Mouse (Mus musculus) hindbrain, embryonic 15.5 days (tissue): ENCODE measurements around the gene Stxbp1. TPM values are rescaled to one million over a fixed set of nuclear protein-coding genes. Genes with fewer than 3 reads are reported as not detected.

Experiments used
- ATAC-seq: fragments of 200-750 bp; cut with Nextera tagmentation; 2 replicates; pipeline ENCODE4 v1.8.0; 2017; ENCODE audit warnings: low read depth, moderate number of reproducible peaks, moderate TSS enrichment; ENCODE audit not compliant: low FRiP score
- H3K27ac ChIP-seq: fragments of 300-500 bp; sonication (generic); replicated peaks from 2 replicates; pipeline ENCODE4 v1.5.1; 2015; ENCODE audit warnings: mild to moderate bottlenecking, inconsistent platforms
- H3K27me3 ChIP-seq: fragments of 300-500 bp; sonication (generic); 2 replicates; pipeline ENCODE4 v1.6.1; 2015; ENCODE audit warnings: control low read depth, inconsistent platforms
- H3K36me3 ChIP-seq: fragments of 300-500 bp; sonication (generic); 2 replicates; pipeline ENCODE4 v1.6.1; 2015; ENCODE audit warnings: control low read depth, inconsistent platforms
- H3K4me1 ChIP-seq: fragments of 300-500 bp; sonication (generic); replicated peaks from 2 replicates; pipeline ENCODE4 v1.6.1; 2015; ENCODE audit warnings: control low read depth, inconsistent platforms
- H3K4me2 ChIP-seq: fragments of 300-500 bp; sonication (generic); 2 replicates; pipeline ENCODE4 v1.6.1; 2015; ENCODE audit warnings: moderate library complexity, mild to moderate bottlenecking, inconsistent platforms
- H3K4me3 ChIP-seq: fragments of 300-500 bp; sonication (generic); 2 replicates; pipeline ENCODE4 v1.5.1; 2015; ENCODE audit warnings: mild to moderate bottlenecking, inconsistent platforms
- H3K9ac ChIP-seq: fragments of 300-500 bp; sonication (generic); 2 replicates; pipeline ENCODE4 v1.6.1; 2015; ENCODE audit warnings: inconsistent platforms
- H3K9me3 ChIP-seq: fragments of 300-500 bp; sonication (generic); 2 replicates; pipeline ENCODE4 v1.6.1; 2016; ENCODE audit warnings: control low read depth, inconsistent platforms
- WGBS: fragments of 180-500 bp; shearing (Covaris S2); methylation state at CpG from one replicate; pipeline ENCODE4 v1.1.7; 2015; 5-methylcytosine and 5-hydroxymethylcytosine counted together
- polyA plus RNA-seq: library from polyadenylated mRNA; unstranded; fragments of >200 nt; fragmentation: Nextera tagmentation; extraction: Ambion mirVana; gene quantifications from 2 replicates; pipeline ENCODE4 v1.2.1, GENCODE M21; 2015

Gene Stxbp1
- polyA plus RNA-seq, 1 experiment from 2014 or later, result 323 TPM

GRCm38 (mm10) chr2:32852156-32852555 lies 5.1 kb upstream of the Stxbp1 start:
- Histone ChIP-seq H3K9me3 (no peaks in the 10 kb centered on the region), H3K4me3 (peak overlapping the region; percentile 9), H3K36me3 (no peaks in the 10 kb centered on the region), H3K27ac (no peak overlapping the region), H3K9ac (no peak overlapping the region), H3K27me3 (no peaks in the 10 kb centered on the region), H3K4me2 (peak overlapping the region; percentile 49), H3K4me1 (peaks cover 15% of the 10 kb centered on the region)
- ATAC-seq, result peak; percentile 36; the same call in 1 of the 2 replicates
- under 1% methylated on average over 20 of the region's 20 CpGs for WGBS

GRCm38 (mm10) chr2:32847468-32847821 lies 400 bp upstream of the Stxbp1 start:
- no peaks in the 10 kb centered on the region for H3K9me3 ChIP-seq
- ATAC-seq, result peak; percentile 57
- H3K27ac ChIP-seq, result peak overlapping the region; percentile 96
- H3K4me2 ChIP-seq, result peak overlapping the region; percentile 72
- 58% methylated on average over 6 of the region's 6 CpGs for WGBS
- peak overlapping the region; percentile 92; the same call in 1 of the 2 replicates for H3K9ac ChIP-seq
- no peaks in the 10 kb centered on the region for H3K36me3 ChIP-seq
- no peaks in the 10 kb centered on the region for H3K27me3 ChIP-seq
- peak overlapping the region; percentile 100 for H3K4me3 ChIP-seq
- H3K4me1 ChIP-seq, result peaks cover 38% of the 10 kb centered on the region

GRCm38 (mm10) chr2:32846101-32846804 lies 792 bp downstream of the Stxbp1 start:
- H3K9ac ChIP-seq, result peak overlapping the region; percentile 92
- no peaks in the 10 kb centered on the region for H3K27me3 ChIP-seq
- under 1% methylated on average over 32 of the region's 33 CpGs for WGBS
- peak overlapping the region; percentile 100 for H3K4me3 ChIP-seq
- H3K4me2 ChIP-seq, result peak overlapping the region; percentile 72
- H3K4me1 ChIP-seq, result peaks cover 32% of the 10 kb centered on the region
- H3K9me3 ChIP-seq, result no peaks in the 10 kb centered on the region
- peak overlapping the region; percentile 96 for H3K27ac ChIP-seq
- 0 out of 2 replicates have a peak, but pooled peaks cover 3% of the 10 kb centered on the region for H3K36me3 ChIP-seq
- ATAC-seq, result peak; percentile 66

GRCm38 (mm10) chr2:32845572-32846100 lies 1.4 kb downstream of the Stxbp1 start:
- 3% methylated on average over 12 of the region's 12 CpGs for WGBS
- ATAC-seq, result no peak

GRCm38 (mm10) chr2:32842558-32842957 lies 4.5 kb downstream of the Stxbp1 start:
- no peak overlapping the region for H3K4me2 ChIP-seq
- no peaks in the 10 kb centered on the region for H3K27me3 ChIP-seq
- no peak overlapping the region for H3K27ac ChIP-seq
- 0 out of 2 replicates have a peak, but pooled peaks cover 9% of the 10 kb centered on the region for H3K36me3 ChIP-seq
- ATAC-seq, result no peak
- H3K4me3 ChIP-seq, result no peak overlapping the region
- H3K4me1 ChIP-seq, result peaks cover 36% of the 10 kb centered on the region
- H3K9ac ChIP-seq, result no peak overlapping the region
- 38% methylated on average over 4 of the region's 4 CpGs for WGBS
- H3K9me3 ChIP-seq, result no peaks in the 10 kb centered on the region

More at GRCm38 (mm10) chr2:32845572-32846100, 1.4 kb downstream of the Stxbp1 start:
- Histone ChIP-seq H3K9ac (peak overlapping the region; percentile 92), H3K27me3 (no peaks in the 10 kb centered on the region), H3K27ac (peak overlapping the region; percentile 96), H3K4me2 (peak overlapping the region; percentile 72), H3K4me3 (peak overlapping the region; percentile 100), H3K4me1 (peaks cover 32% of the 10 kb centered on the region), H3K36me3 (0 out of 2 replicates have a peak, but pooled peaks cover 5% of the 10 kb centered on the region), H3K9me3 (no peaks in the 10 kb centered on the region)

- WGBS, result 75% methylated on average over 5 of the region's 5 CpGs
Measured at GRCm38 (mm10) chr2:32841099-32841498, 5.9 kb downstream of the Stxbp1 start.

GRCm38 (mm10) chr2:32839261-32839660 lies 7.8 kb downstream of the Stxbp1 start:
- ATAC-seq, result no peak
- Histone ChIP-seq H3K9me3 (no peaks in the 10 kb centered on the region), H3K4me2 (no peak overlapping the region), H3K4me1 (peaks cover 27% of the 10 kb centered on the region), H3K27ac (no peak overlapping the region), H3K9ac (no peak overlapping the region), H3K4me3 (no peak overlapping the region), H3K36me3 (0 out of 2 replicates have a peak, but pooled peaks cover 9% of the 10 kb centered on the region), H3K27me3 (no peaks in the 10 kb centered on the region)
- WGBS, result 85% methylated on average over 2 of the region's 2 CpGs

More at GRCm38 (mm10) chr2:32841099-32841498, 5.9 kb downstream of the Stxbp1 start:
- Histone ChIP-seq H3K9me3 (no peaks in the 10 kb centered on the region), H3K9ac (no peak overlapping the region), H3K27ac (no peak overlapping the region), H3K4me3 (no peak overlapping the region), H3K36me3 (0 out of 2 replicates have a peak, but pooled peaks cover 9% of the 10 kb centered on the region), H3K4me1 (peaks cover 33% of the 10 kb centered on the region), H3K27me3 (no peaks in the 10 kb centered on the region), H3K4me2 (no peak overlapping the region)
- ATAC-seq, result no peak

- no peak overlapping the region for H3K9ac ChIP-seq
- no peak overlapping the region for H3K4me2 ChIP-seq
- no peak for ATAC-seq
- peaks cover 18% of the 10 kb centered on the region for H3K4me1 ChIP-seq
- 0 out of 2 replicates have a peak, but pooled peaks cover 9% of the 10 kb centered on the region for H3K36me3 ChIP-seq
- no peaks in the 10 kb centered on the region for H3K27me3 ChIP-seq
- no peak overlapping the region for H3K4me3 ChIP-seq
- H3K27ac ChIP-seq, result no peak overlapping the region
- no peaks in the 10 kb centered on the region for H3K9me3 ChIP-seq
- 66% methylated on average over 9 of the region's 9 CpGs for whole genome bisulfite sequencing
Measured at GRCm38 (mm10) chr2:32838147-32838884, 8.7 kb downstream of the Stxbp1 start.

- no peak overlapping the region for H3K27ac ChIP-seq
- H3K36me3 ChIP-seq, result 0 out of 2 replicates have a peak, but pooled peaks cover 5% of the 10 kb centered on the region
- no peak overlapping the region for H3K4me3 ChIP-seq
- no peak for ATAC-seq
- H3K27me3 ChIP-seq, result no peaks in the 10 kb centered on the region
- no peak overlapping the region for H3K4me2 ChIP-seq
- peaks cover 16% of the 10 kb centered on the region for H3K4me1 ChIP-seq
- no peak overlapping the region for H3K9ac ChIP-seq
- H3K9me3 ChIP-seq, result no peaks in the 10 kb centered on the region
Measured at GRCm38 (mm10) chr2:32835588-32835987, 11.5 kb downstream of the Stxbp1 start.

- no peaks in the 10 kb centered on the region for H3K36me3 ChIP-seq
- no peak overlapping the region for H3K9ac ChIP-seq
- no peak overlapping the region for H3K4me3 ChIP-seq
- no peak for ATAC-seq
- no peaks in the 10 kb centered on the region for H3K9me3 ChIP-seq
- H3K27me3 ChIP-seq, result no peaks in the 10 kb centered on the region
- 76% methylated on average over 7 of the region's 7 CpGs for WGBS
- peaks cover 12% of the 10 kb centered on the region for H3K4me1 ChIP-seq
- H3K27ac ChIP-seq, result peak overlapping the region; percentile 35; the same call in 1 of the 2 replicates
- no peak overlapping the region for H3K4me2 ChIP-seq
Measured at GRCm38 (mm10) chr2:32834496-32834895, 12.5 kb downstream of the Stxbp1 start.

- Histone ChIP-seq H3K27me3 (no peaks in the 10 kb centered on the region), H3K27ac (no peak overlapping the region), H3K9me3 (no peaks in the 10 kb centered on the region), H3K9ac (no peak overlapping the region), H3K4me2 (no peak overlapping the region), H3K4me3 (no peak overlapping the region), H3K4me1 (peaks cover 5% of the 10 kb centered on the region), H3K36me3 (no peaks in the 10 kb centered on the region)
- ATAC-seq, result no peak
- WGBS, result 82% methylated on average over 11 of the region's 11 CpGs
Measured at GRCm38 (mm10) chr2:32828979-32829676, 17.9 kb downstream of the Stxbp1 start.
